Mouse (Mus musculus): ENCODE results near the gene Nol11. TPM values are rescaled to one million over a fixed set of nuclear protein-coding genes. Genes with fewer than 3 reads are reported as not detected.

The Nol11 gene
- polyA plus RNA-seq (2015; fragmentation: Nextera tagmentation; extraction: Ambion mirVana), result 23.3 and 23.7 TPM in 2 replicates

DNA sequence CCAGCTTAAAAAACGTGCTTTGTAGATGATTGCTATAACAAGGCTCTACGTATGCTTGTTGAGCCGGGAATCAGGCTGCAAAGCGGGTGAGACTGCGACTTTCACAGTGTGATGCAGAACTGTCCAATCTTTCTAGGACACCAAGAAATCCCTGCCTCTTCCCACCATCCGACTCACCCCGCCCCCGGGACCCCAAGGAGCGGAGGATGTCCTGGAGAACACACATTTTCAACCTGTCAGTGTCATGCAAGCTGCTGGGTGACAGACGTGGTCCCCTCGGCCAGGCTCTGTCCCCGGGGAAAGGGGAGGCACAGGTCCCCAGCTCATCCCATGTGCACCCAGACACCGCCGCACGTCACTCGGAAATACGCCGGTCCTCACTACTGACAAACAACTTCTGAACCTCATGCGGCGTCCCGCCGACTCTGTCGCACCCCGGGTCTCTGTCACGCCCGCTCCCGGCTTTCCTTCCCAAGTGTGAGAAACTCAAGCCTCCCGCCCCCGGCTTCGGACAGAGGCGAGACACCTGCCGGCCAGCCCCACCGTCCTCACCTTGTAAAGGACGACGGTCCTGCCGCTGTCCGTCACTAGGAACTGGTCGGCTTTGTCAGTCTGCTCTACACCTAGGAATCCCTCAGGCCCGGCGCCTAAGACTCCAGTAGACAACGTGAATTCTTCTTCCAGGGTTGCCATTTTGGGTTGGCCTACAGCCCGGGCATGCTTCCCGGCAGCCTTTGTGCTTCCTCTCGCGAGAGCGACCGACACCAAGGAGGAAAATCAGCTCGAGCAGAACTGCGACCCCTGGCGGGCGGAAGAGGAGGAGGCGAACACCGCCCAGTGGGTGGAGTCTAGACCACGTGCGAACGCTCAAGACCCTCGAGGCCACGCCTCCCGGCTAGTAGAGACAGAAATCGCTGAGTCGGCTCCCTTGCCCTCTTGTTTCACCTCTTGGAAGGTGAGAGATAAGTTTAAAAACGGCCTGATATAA, at the start of gene Nol11:
TSS of gene Nol11 (minus strand) at position 817 of the 988 bp plus-strand sequence.

DNA sequence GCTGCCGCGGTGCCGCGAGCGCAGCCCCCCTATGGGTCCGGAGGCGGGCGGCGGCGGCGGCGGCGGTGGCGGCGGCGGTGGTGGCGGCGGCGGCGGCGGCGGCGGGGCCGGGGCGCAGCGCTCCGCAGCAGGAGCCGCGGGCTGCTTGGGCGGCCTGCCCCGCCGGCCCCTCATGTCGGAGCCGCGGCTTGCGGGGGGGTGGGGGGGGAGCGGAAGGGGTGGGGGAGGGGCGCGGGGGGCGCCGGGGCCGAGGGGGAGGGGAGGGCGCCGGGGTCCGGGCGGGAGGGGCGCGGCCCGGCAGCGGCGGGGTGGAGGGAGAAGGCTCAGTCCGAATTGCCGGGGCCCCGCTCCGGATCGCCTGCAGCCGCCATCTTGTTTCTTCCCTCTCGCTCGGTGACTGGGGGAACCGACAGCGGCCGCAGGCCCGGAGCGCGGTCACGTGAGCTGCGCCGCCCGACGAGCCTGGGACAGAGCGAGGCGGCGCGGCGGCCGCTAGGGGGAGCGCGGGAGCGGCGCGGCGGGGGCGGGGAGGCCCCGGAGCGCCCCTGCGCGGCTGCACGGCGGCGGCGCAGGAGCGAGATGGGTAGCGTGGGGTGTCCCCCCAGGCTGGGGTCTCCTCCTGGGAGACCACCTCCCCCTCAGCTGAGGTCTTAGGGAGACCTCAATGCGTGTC, 57.3 kb downstream of the Nol11 start, which contains the start of gene Bptf:
TSS of gene Bptf (minus strand) at position 379 of the 673 bp plus-strand sequence.

Other genes with a start within 250 kb of the Nol11 start
- gene Kpna2, start 189.8 kb downstream of the Nol11 start, polyA plus RNA-seq (2015; fragmentation: Nextera tagmentation; extraction: Ambion mirVana), result 210 and 218 TPM in 2 replicates
- gene 1810010H24Rik, start 163.7 kb downstream of the Nol11 start, polyA plus RNA-seq (2015; fragmentation: Nextera tagmentation; extraction: Ambion mirVana), result 2.3 TPM in 2 replicates
- 19.0 and 24.2 TPM in 2 replicates for gene Bptf, start 57.3 kb downstream of the Nol11 start, polyA plus RNA-seq (2015; fragmentation: Nextera tagmentation; extraction: Ambion mirVana)